Mouse (Mus musculus): ENCODE results near the gene Pdzrn3. TPM values are rescaled to one million over a fixed set of nuclear protein-coding genes. Genes with fewer than 3 reads are reported as not detected.

Pdzrn3 gene
- polyA plus RNA-seq, 2 experiments, result 16.5 to 37.9 TPM

- no peak for TF ChIP-seq POLR2A (IDR thresholded peaks at IDR 0.05; ENCODE audit: borderline replicate concordance, extremely low read depth, insufficient read depth, insufficient read length)
- no peaks in the 10 kb centered on the region for H3K9me3 ChIP-seq (ENCODE audit: control insufficient read depth, low read length)
- WGBS, result 23% methylated on average over 3 of the region's 3 CpGs
- no peaks in the 10 kb centered on the region for H3K36me3 ChIP-seq (ENCODE audit: control insufficient read depth, insufficient read depth, low read length)
- H3K9ac ChIP-seq (ENCODE audit: low read depth, low read length, severe bottlenecking), result no peak overlapping the region
- DNase-seq (ENCODE audit: low spot score), result peak; percentile 34
- ATAC-seq (ENCODE audit: low FRiP score, low read depth), result no peak
- peaks cover 66% of the 10 kb centered on the region for H3K4me1 ChIP-seq (ENCODE audit: control insufficient read depth, insufficient read depth, low read length)
- no peak overlapping the region for H3K4me3 ChIP-seq (replicated peaks; ENCODE audit: low read length)
- no peaks in the 10 kb centered on the region for H3K27me3 ChIP-seq (ENCODE audit: control insufficient read depth, insufficient read depth, low read length)
- H3K4me2 ChIP-seq (replicated peaks; ENCODE audit: low read depth, low read length, severe bottlenecking), result no peak overlapping the region; the same call in 1 of the 2 replicates
- no peak overlapping the region for H3K27ac ChIP-seq (replicated peaks; ENCODE audit: low read depth, low read length)
Observed at GRCm38 (mm10) chr6:101281644-101282043, 96.1 kb downstream of the Pdzrn3 start.

GRCm38 (mm10) chr6:101280811-101281218, 96.9 kb downstream of the Pdzrn3 start:
- Histone ChIP-seq H3K9ac (ENCODE audit: low read depth, low read length, severe bottlenecking) (no peak overlapping the region), H3K4me3 (replicated peaks; ENCODE audit: low read length) (0 out of 2 replicates have a peak overlapping the region, but pooled peaks have one; percentile 8), H3K27me3 (ENCODE audit: control insufficient read depth, insufficient read depth, low read length) (no peaks in the 10 kb centered on the region), H3K36me3 (ENCODE audit: control insufficient read depth, insufficient read depth, low read length) (no peaks in the 10 kb centered on the region), H3K27ac (replicated peaks; ENCODE audit: low read depth, low read length) (peak overlapping the region; percentile 34; the same call in 1 of the 2 replicates), H3K9me3 (ENCODE audit: control insufficient read depth, low read length) (no peaks in the 10 kb centered on the region), H3K4me2 (replicated peaks; ENCODE audit: low read depth, low read length, severe bottlenecking) (peak overlapping the region; percentile 33; the same call in 1 of the 2 replicates), H3K4me1 (ENCODE audit: control insufficient read depth, insufficient read depth, low read length) (peaks cover 66% of the 10 kb centered on the region)
- WGBS, result 14% methylated on average over 9 of the region's 9 CpGs
- ATAC-seq (ENCODE audit: low FRiP score, low read depth) (peak; percentile 73), DNase-seq (ENCODE audit: low spot score) (peak; percentile 86)
- no peak for TF ChIP-seq POLR2A (IDR thresholded peaks at IDR 0.05; ENCODE audit: borderline replicate concordance, extremely low read depth, insufficient read depth, insufficient read length)

GRCm38 (mm10) chr6:101278286-101278932, 99.3 kb downstream of the Pdzrn3 start:
- no peaks in the 10 kb centered on the region for H3K9me3 ChIP-seq (ENCODE audit: control insufficient read depth, low read length)
- no peak overlapping the region for H3K9ac ChIP-seq (ENCODE audit: low read depth, low read length, severe bottlenecking)
- peaks cover 58% of the 10 kb centered on the region for H3K4me1 ChIP-seq (ENCODE audit: control insufficient read depth, insufficient read depth, low read length)
- H3K27ac ChIP-seq (replicated peaks; ENCODE audit: low read depth, low read length), result no peak overlapping the region
- H3K27me3 ChIP-seq (ENCODE audit: control insufficient read depth, insufficient read depth, low read length), result no peaks in the 10 kb centered on the region
- no peak overlapping the region for H3K4me3 ChIP-seq (replicated peaks; ENCODE audit: low read length)
- WGBS, result 62% methylated on average over 13 of the region's 13 CpGs
- peak; percentile 20 for DNase-seq (ENCODE audit: low spot score)
- no peak overlapping the region for H3K4me2 ChIP-seq (replicated peaks; ENCODE audit: low read depth, low read length, severe bottlenecking)
- no peak for TF ChIP-seq POLR2A (IDR thresholded peaks at IDR 0.05; ENCODE audit: borderline replicate concordance, extremely low read depth, insufficient read depth, insufficient read length)
- no peak for ATAC-seq (ENCODE audit: low FRiP score, low read depth)
- no peaks in the 10 kb centered on the region for H3K36me3 ChIP-seq (ENCODE audit: control insufficient read depth, insufficient read depth, low read length)

GRCm38 (mm10) chr6:101276261-101276660, 101.4 kb downstream of the Pdzrn3 start:
- Histone ChIP-seq H3K9me3 (ENCODE audit: control insufficient read depth, low read length) (no peaks in the 10 kb centered on the region), H3K27me3 (ENCODE audit: control insufficient read depth, insufficient read depth, low read length) (no peaks in the 10 kb centered on the region), H3K36me3 (ENCODE audit: control insufficient read depth, insufficient read depth, low read length) (no peaks in the 10 kb centered on the region), H3K4me2 (replicated peaks; ENCODE audit: low read depth, low read length, severe bottlenecking) (no peak overlapping the region), H3K9ac (ENCODE audit: low read depth, low read length, severe bottlenecking) (no peak overlapping the region), H3K4me1 (ENCODE audit: control insufficient read depth, insufficient read depth, low read length) (peaks cover 47% of the 10 kb centered on the region), H3K27ac (replicated peaks; ENCODE audit: low read depth, low read length) (no peak overlapping the region), H3K4me3 (replicated peaks; ENCODE audit: low read length) (no peak overlapping the region)
- DNase-seq (ENCODE audit: low spot score) (no peak), ATAC-seq (ENCODE audit: low FRiP score, low read depth) (no peak)
- WGBS, result 72% methylated on average over 8 of the region's 8 CpGs
- TF ChIP-seq POLR2A (IDR thresholded peaks at IDR 0.05; ENCODE audit: borderline replicate concordance, extremely low read depth, insufficient read depth, insufficient read length), result no peak

GRCm38 (mm10) chr6:101275806-101276205, 101.9 kb downstream of the Pdzrn3 start:
- H3K36me3 ChIP-seq (ENCODE audit: control insufficient read depth, insufficient read depth, low read length), result no peaks in the 10 kb centered on the region
- H3K9me3 ChIP-seq (ENCODE audit: control insufficient read depth, low read length), result no peaks in the 10 kb centered on the region
- no peak overlapping the region for H3K27ac ChIP-seq (replicated peaks; ENCODE audit: low read depth, low read length)
- H3K9ac ChIP-seq (ENCODE audit: low read depth, low read length, severe bottlenecking), result no peak overlapping the region
- H3K4me2 ChIP-seq (replicated peaks; ENCODE audit: low read depth, low read length, severe bottlenecking), result no peak overlapping the region
- ATAC-seq (ENCODE audit: low FRiP score, low read depth), result no peak
- no peaks in the 10 kb centered on the region for H3K27me3 ChIP-seq (ENCODE audit: control insufficient read depth, insufficient read depth, low read length)
- no peak for TF ChIP-seq POLR2A (IDR thresholded peaks at IDR 0.05; ENCODE audit: borderline replicate concordance, extremely low read depth, insufficient read depth, insufficient read length)
- H3K4me3 ChIP-seq (replicated peaks; ENCODE audit: low read length), result no peak overlapping the region
- no peak for DNase-seq (ENCODE audit: low spot score)
- peaks cover 47% of the 10 kb centered on the region for H3K4me1 ChIP-seq (ENCODE audit: control insufficient read depth, insufficient read depth, low read length)
- 54% methylated on average over 3 of the region's 3 CpGs for WGBS
